Mouse (Mus musculus) kidney, embryonic 14.5 days (tissue): ENCODE measurements around the gene Fbxw9. TPM values are rescaled to one million over a fixed set of nuclear protein-coding genes. Genes with fewer than 3 reads are reported as not detected.

Source experiments
- ATAC-seq: fragments of 200-750 bp; cut with Nextera tagmentation; 2 replicates; pipeline ENCODE4 v1.8.0; 2017; ENCODE audit warnings: moderate number of reproducible peaks, mild to moderate bottlenecking, moderate TSS enrichment, moderate library complexity; ENCODE audit not compliant: low FRiP score, low TSS enrichment
- H3K27ac ChIP-seq: fragments of 300-500 bp; sonication (generic); 2 replicates; pipeline ENCODE4 v1.5.1; 2014; ENCODE audit warnings: low read depth, mild to moderate bottlenecking, low read length, moderate library complexity, mixed read lengths
- H3K27me3 ChIP-seq: fragments of 300-500 bp; sonication (generic); 2 replicates; pipeline ENCODE4 v1.6.1; 2014; ENCODE audit warnings: mild to moderate bottlenecking, low read length; ENCODE audit not compliant: control insufficient read depth, insufficient read depth
- H3K36me3 ChIP-seq: fragments of 300-500 bp; sonication (generic); 2 replicates; pipeline ENCODE4 v1.6.1; 2014; ENCODE audit warnings: low read length, mixed read lengths; ENCODE audit not compliant: control insufficient read depth, insufficient read depth
- H3K4me1 ChIP-seq: fragments of 300-500 bp; sonication (generic); 2 replicates; pipeline ENCODE4 v1.6.1; 2014; ENCODE audit warnings: low read length, mixed read lengths; ENCODE audit not compliant: control insufficient read depth, insufficient read depth
- H3K4me2 ChIP-seq: fragments of 300-500 bp; sonication (generic); replicated peaks from 2 replicates; pipeline ENCODE4 v1.6.1; 2014; ENCODE audit warnings: low read depth, mild to moderate bottlenecking, low read length
- H3K4me3 ChIP-seq: fragments of 300-500 bp; sonication (generic); 2 replicates; pipeline ENCODE4 v1.5.1; 2014; ENCODE audit warnings: mild to moderate bottlenecking, low read length
- H3K9ac ChIP-seq: fragments of 300-500 bp; sonication (generic); 2 replicates; pipeline ENCODE4 v1.6.1; 2014; ENCODE audit warnings: low read depth, mild to moderate bottlenecking, low read length, moderate library complexity
- H3K9me3 ChIP-seq: fragments of 300-500 bp; sonication (generic); 2 replicates; pipeline ENCODE4 v1.6.1; 2016; ENCODE audit warnings: low read length; ENCODE audit not compliant: control insufficient read depth
- WGBS: fragments of 180-500 bp; shearing (Covaris S2); extraction: QIAGEN DNeasy Blood & Tissue Kit; methylation state at CpG from one replicate; pipeline ENCODE4 v1.1.7; 2014; 5-methylcytosine and 5-hydroxymethylcytosine counted together
- polyA plus RNA-seq: library from polyadenylated mRNA; unstranded; fragments of >200 nt; fragmentation: Nextera tagmentation; extraction: Ambion mirVana; gene quantifications from 2 replicates; pipeline ENCODE4 v1.2.1, GENCODE M21; 2014

The Fbxw9 gene
- polyA plus RNA-seq, 1 experiment from 2014 or later: 29.6 TPM

- Histone ChIP-seq H3K27me3 (no peaks in the 10 kb centered on the region), H3K9ac (peak within 1 kb of the TSS; percentile 78), H3K9me3 (no peaks in the 10 kb centered on the region), H3K4me2 (peak within 1 kb of the TSS; percentile 94), H3K36me3 (peaks cover 42% of the 10 kb centered on the region), H3K4me3 (peak within 1 kb of the TSS; percentile 96), H3K27ac (peak within 1 kb of the TSS; percentile 95), H3K4me1 (peaks cover 24% of the 10 kb centered on the region)
- peak; percentile 87 for ATAC-seq
- WGBS: 7% methylated on average over 30 of the region's 30 CpGs
Observed at GRCm38 (mm10) chr8:85025098-85025932, 34.5 kb upstream of the Fbxw9 start, which contains the start of gene Asna1. TSS of gene Asna1 (minus strand) at chr8:85025281.

- peak within 1 kb of the TSS; percentile 100 for H3K9ac ChIP-seq
- H3K27me3 ChIP-seq: no peaks in the 10 kb centered on the region
- peak within 1 kb of the TSS; percentile 94 for H3K4me2 ChIP-seq
- H3K9me3 ChIP-seq: no peaks in the 10 kb centered on the region
- H3K4me1 ChIP-seq: peaks cover 24% of the 10 kb centered on the region
- under 1% methylated on average over 75 of the region's 75 CpGs for WGBS
- peak; percentile 85 for ATAC-seq
- peaks cover 46% of the 10 kb centered on the region for H3K36me3 ChIP-seq
- peak within 1 kb of the TSS; percentile 95 for H3K27ac ChIP-seq
- peak within 1 kb of the TSS; percentile 100 for H3K4me3 ChIP-seq
Observed at GRCm38 (mm10) chr8:85026670-85027515, 33.0 kb upstream of the Fbxw9 start, which contains the start of gene Trir. TSS of gene Trir (plus strand) at chr8:85026823.

GRCm38 (mm10) chr8:85027516-85027855 is 32.4 kb upstream of the Fbxw9 start:
- H3K4me3 ChIP-seq: peak overlapping the region; percentile 100
- H3K27me3 ChIP-seq: no peaks in the 10 kb centered on the region
- H3K27ac ChIP-seq: peak overlapping the region; percentile 95
- no peaks in the 10 kb centered on the region for H3K9me3 ChIP-seq
- peak overlapping the region; percentile 100 for H3K9ac ChIP-seq
- ATAC-seq: no peak
- under 1% methylated on average over 13 of the region's 13 CpGs for WGBS
- H3K4me1 ChIP-seq: peaks cover 24% of the 10 kb centered on the region
- peaks cover 47% of the 10 kb centered on the region for H3K36me3 ChIP-seq
- H3K4me2 ChIP-seq: peak overlapping the region; percentile 94

- ATAC-seq: no peak
- 24% methylated on average over 2 of the region's 2 CpGs for WGBS
- H3K27ac ChIP-seq: no peak overlapping the region
Observed at GRCm38 (mm10) chr8:85027922-85028321, 31.9 kb upstream of the Fbxw9 start.

GRCm38 (mm10) chr8:85029271-85029670 is 30.6 kb upstream of the Fbxw9 start:
- H3K4me3 ChIP-seq: peak overlapping the region; percentile 100
- peaks cover 42% of the 10 kb centered on the region for H3K36me3 ChIP-seq
- no peaks in the 10 kb centered on the region for H3K27me3 ChIP-seq
- peaks cover 20% of the 10 kb centered on the region for H3K4me1 ChIP-seq
- H3K4me2 ChIP-seq: peak overlapping the region; percentile 94; the same call in 1 of the 2 replicates
- 92% methylated on average over 14 of the region's 14 CpGs for WGBS
- H3K9ac ChIP-seq: 0 out of 2 replicates have a peak overlapping the region, but pooled peaks have one; percentile 12
- ATAC-seq: no peak
- no peaks in the 10 kb centered on the region for H3K9me3 ChIP-seq
- H3K27ac ChIP-seq: no peak overlapping the region

More at GRCm38 (mm10) chr8:85027922-85028321, 31.9 kb upstream of the Fbxw9 start:
- Histone ChIP-seq H3K9me3 (no peaks in the 10 kb centered on the region), H3K36me3 (peaks cover 48% of the 10 kb centered on the region), H3K4me2 (peak overlapping the region; percentile 94), H3K4me3 (peak overlapping the region; percentile 100), H3K9ac (peak overlapping the region; percentile 100), H3K27me3 (no peaks in the 10 kb centered on the region), H3K4me1 (peaks cover 24% of the 10 kb centered on the region)

GRCm38 (mm10) chr8:85032622-85033311 is 27.1 kb upstream of the Fbxw9 start:
- WGBS: 83% methylated on average over 4 of the region's 4 CpGs
- Histone ChIP-seq H3K27ac (no peak overlapping the region), H3K4me1 (peaks cover 19% of the 10 kb centered on the region), H3K9ac (no peak overlapping the region), H3K9me3 (no peaks in the 10 kb centered on the region), H3K27me3 (no peaks in the 10 kb centered on the region), H3K4me2 (no peak overlapping the region), H3K36me3 (peaks cover 42% of the 10 kb centered on the region), H3K4me3 (no peak overlapping the region)
- no peak for ATAC-seq

GRCm38 (mm10) chr8:85033867-85034266 is 26.0 kb upstream of the Fbxw9 start:
- H3K4me1 ChIP-seq: peaks cover 13% of the 10 kb centered on the region
- 71% methylated on average over 1 of the region's 1 CpGs for WGBS
- peaks cover 42% of the 10 kb centered on the region for H3K36me3 ChIP-seq
- no peak overlapping the region for H3K4me2 ChIP-seq
- no peak for ATAC-seq
- no peak overlapping the region for H3K4me3 ChIP-seq
- no peak overlapping the region for H3K27ac ChIP-seq
- H3K9me3 ChIP-seq: no peaks in the 10 kb centered on the region
- H3K27me3 ChIP-seq: no peaks in the 10 kb centered on the region
- H3K9ac ChIP-seq: no peak overlapping the region

GRCm38 (mm10) chr8:85034764-85035163 is 25.1 kb upstream of the Fbxw9 start:
- 3% methylated on average over 13 of the region's 13 CpGs for WGBS
- ATAC-seq: no peak
- Histone ChIP-seq H3K36me3 (peaks cover 36% of the 10 kb centered on the region), H3K27me3 (no peaks in the 10 kb centered on the region), H3K9ac (peak overlapping the region; percentile 84), H3K27ac (no peak overlapping the region; the same call in 1 of the 2 replicates), H3K9me3 (no peaks in the 10 kb centered on the region), H3K4me2 (peak overlapping the region; percentile 84), H3K4me1 (peaks cover 13% of the 10 kb centered on the region; the same call in 1 of the 2 replicates), H3K4me3 (peak overlapping the region; percentile 89)
